Mouse (Mus musculus) erythroblast, embryonic 14.5 days (primary cell): ENCODE results near the gene Htr1f.

Experiments used
- GATA1 ChIP-seq: IDR thresholded peaks from 2 replicates; pipeline ENCODE4 v1.6.1; 2012; ENCODE audit warnings: low read length, inconsistent platforms, mixed read lengths
- TAL1 ChIP-seq: IDR thresholded peaks from 3 replicates; pipeline ENCODE4 v1.6.1; 2012; ENCODE audit warnings: low read length, inconsistent platforms, mixed read lengths

- TF ChIP-seq GATA1: no peak
- no peak for TF ChIP-seq TAL1
Measured at GRCm38 (mm10) chr16:64961690-64962089, 144.0 kb downstream of the Htr1f start.
